Mouse (Mus musculus) limb, embryonic 15.5 days (tissue): ENCODE data around the gene Vipr1. TPM values are rescaled to one million over a fixed set of nuclear protein-coding genes. Genes with fewer than 3 reads are reported as not detected.

Experiments
- ATAC-seq: fragments of 200-750 bp; cut with Nextera tagmentation; 2 replicates; pipeline ENCODE4 v1.8.0; 2017; ENCODE audit warnings: low read depth, moderate TSS enrichment; ENCODE audit not compliant: insufficient number of reproducible peaks, low FRiP score, low TSS enrichment
- H3K27ac ChIP-seq: fragments of 300-500 bp; sonication (generic); 2 replicates; pipeline ENCODE4 v1.5.1; 2015; ENCODE audit warnings: moderate library complexity, mild to moderate bottlenecking, inconsistent platforms
- H3K27me3 ChIP-seq: fragments of 300-500 bp; sonication (generic); 2 replicates; pipeline ENCODE4 v1.6.1; 2015; ENCODE audit warnings: inconsistent platforms
- H3K36me3 ChIP-seq: fragments of 300-500 bp; sonication (generic); 2 replicates; pipeline ENCODE4 v1.6.1; 2015; ENCODE audit warnings: inconsistent platforms
- H3K4me1 ChIP-seq: fragments of 300-500 bp; sonication (generic); 2 replicates; pipeline ENCODE4 v1.6.1; 2015; ENCODE audit warnings: inconsistent platforms
- H3K4me2 ChIP-seq: fragments of 300-500 bp; sonication (generic); 2 replicates; pipeline ENCODE4 v1.6.1; 2015; ENCODE audit warnings: mild to moderate bottlenecking, inconsistent platforms
- H3K4me3 ChIP-seq: fragments of 300-500 bp; sonication (generic); 2 replicates; pipeline ENCODE4 v1.5.1; 2015; ENCODE audit warnings: mild to moderate bottlenecking, inconsistent platforms
- H3K9ac ChIP-seq: fragments of 300-500 bp; sonication (generic); 2 replicates; pipeline ENCODE4 v1.6.1; 2015; ENCODE audit warnings: inconsistent platforms
- H3K9me3 ChIP-seq: fragments of 300-500 bp; sonication (generic); 2 replicates; pipeline ENCODE4 v1.6.1; 2016; ENCODE audit warnings: inconsistent platforms
- WGBS: fragments of 180-500 bp; shearing (Covaris S2); methylation state at CpG from one replicate; pipeline ENCODE4 v1.1.7; 2015; 5-methylcytosine and 5-hydroxymethylcytosine counted together
- polyA plus RNA-seq: library from polyadenylated mRNA; unstranded; fragments of >200 nt; fragmentation: Nextera tagmentation; extraction: Ambion mirVana; gene quantifications from 2 replicates; pipeline ENCODE4 v1.2.1, GENCODE M21; 2015

Vipr1 gene
- polyA plus RNA-seq, 1 experiment from 2014 or later, result 0.60 TPM

- no peak overlapping the region for H3K9ac ChIP-seq
- no peaks in the 10 kb centered on the region for H3K36me3 ChIP-seq
- H3K27me3 ChIP-seq, result peaks cover 44% of the 10 kb centered on the region
- no peak overlapping the region for H3K4me3 ChIP-seq
- ATAC-seq, result no peak
- H3K27ac ChIP-seq, result no peak overlapping the region
- peaks cover 21% of the 10 kb centered on the region for H3K4me1 ChIP-seq
- H3K9me3 ChIP-seq, result no peaks in the 10 kb centered on the region
- WGBS, result 61% methylated on average over 16 of the region's 16 CpGs
- H3K4me2 ChIP-seq, result no peak overlapping the region
These were observed 24.6 kb downstream of the Vipr1 start for GRCm38 (mm10) chr9:121666957-121667630.

- H3K27ac ChIP-seq, result no peak overlapping the region
- H3K9me3 ChIP-seq, result no peaks in the 10 kb centered on the region
- H3K9ac ChIP-seq, result no peak overlapping the region
- peaks cover 26% of the 10 kb centered on the region for H3K4me1 ChIP-seq
- ATAC-seq, result no peak
- H3K4me2 ChIP-seq, result no peak overlapping the region
- no peaks in the 10 kb centered on the region for H3K36me3 ChIP-seq
- peaks cover 44% of the 10 kb centered on the region for H3K27me3 ChIP-seq
- H3K4me3 ChIP-seq, result no peak overlapping the region
- 86% methylated on average over 11 of the region's 11 CpGs for WGBS
These were observed 25.3 kb downstream of the Vipr1 start for GRCm38 (mm10) chr9:121667822-121668221.

- Histone ChIP-seq H3K4me3 (peak overlapping the region; percentile 34), H3K9me3 (no peaks in the 10 kb centered on the region), H3K27ac (no peak overlapping the region), H3K4me2 (peak overlapping the region; percentile 79), H3K36me3 (no peaks in the 10 kb centered on the region), H3K4me1 (peaks cover 32% of the 10 kb centered on the region), H3K9ac (0 out of 2 replicates have a peak overlapping the region, but pooled peaks have one; percentile 24), H3K27me3 (peaks cover 44% of the 10 kb centered on the region)
- WGBS, result under 1% methylated on average over 28 of the region's 28 CpGs
- peak; percentile 11; the same call in 1 of the 2 replicates for ATAC-seq
These were observed 26.9 kb downstream of the Vipr1 start for GRCm38 (mm10) chr9:121669348-121669791.

GRCm38 (mm10) chr9:121671300-121671699 is 28.8 kb downstream of the Vipr1 start:
- no peak overlapping the region for H3K27ac ChIP-seq
- no peak overlapping the region for H3K4me2 ChIP-seq
- H3K36me3 ChIP-seq, result no peaks in the 10 kb centered on the region
- H3K4me3 ChIP-seq, result no peak overlapping the region
- H3K4me1 ChIP-seq, result peaks cover 32% of the 10 kb centered on the region
- no peak overlapping the region for H3K9ac ChIP-seq
- WGBS, result 28% methylated on average over 7 of the region's 7 CpGs
- no peak for ATAC-seq
- H3K27me3 ChIP-seq, result peaks cover 44% of the 10 kb centered on the region
- no peaks in the 10 kb centered on the region for H3K9me3 ChIP-seq

GRCm38 (mm10) chr9:121672311-121672710 is 29.8 kb downstream of the Vipr1 start:
- H3K27me3 ChIP-seq, result peaks cover 39% of the 10 kb centered on the region
- 42% methylated on average over 5 of the region's 5 CpGs for WGBS
- no peak overlapping the region for H3K4me2 ChIP-seq
- no peak overlapping the region for H3K4me3 ChIP-seq
- peaks cover 28% of the 10 kb centered on the region for H3K4me1 ChIP-seq
- no peak overlapping the region for H3K27ac ChIP-seq
- no peaks in the 10 kb centered on the region for H3K9me3 ChIP-seq
- no peak overlapping the region for H3K9ac ChIP-seq
- no peaks in the 10 kb centered on the region for H3K36me3 ChIP-seq
- no peak for ATAC-seq

- Histone ChIP-seq H3K27ac (no peak overlapping the region), H3K4me1 (peaks cover 23% of the 10 kb centered on the region), H3K27me3 (peaks cover 25% of the 10 kb centered on the region), H3K4me3 (no peak overlapping the region), H3K9ac (no peak overlapping the region), H3K9me3 (no peaks in the 10 kb centered on the region), H3K36me3 (no peaks in the 10 kb centered on the region), H3K4me2 (no peak overlapping the region)
- ATAC-seq, result no peak
- WGBS, result 71% methylated on average over 5 of the region's 5 CpGs
These were observed 31.2 kb downstream of the Vipr1 start for GRCm38 (mm10) chr9:121673716-121674115.

GRCm38 (mm10) chr9:121675011-121675410 is 32.5 kb downstream of the Vipr1 start:
- WGBS, result 83% methylated on average over 9 of the region's 9 CpGs
- no peak overlapping the region for H3K9ac ChIP-seq
- H3K4me2 ChIP-seq, result no peak overlapping the region
- no peaks in the 10 kb centered on the region for H3K36me3 ChIP-seq
- no peak for ATAC-seq
- no peak overlapping the region for H3K4me3 ChIP-seq
- H3K9me3 ChIP-seq, result no peaks in the 10 kb centered on the region
- no peak overlapping the region for H3K27ac ChIP-seq
- H3K27me3 ChIP-seq, result peaks cover 12% of the 10 kb centered on the region
- H3K4me1 ChIP-seq, result peaks cover 19% of the 10 kb centered on the region

GRCm38 (mm10) chr9:121675556-121675955 is 33.0 kb downstream of the Vipr1 start:
- H3K4me1 ChIP-seq, result peaks cover 19% of the 10 kb centered on the region
- no peak overlapping the region for H3K4me3 ChIP-seq

GRCm38 (mm10) chr9:121677069-121677468 is 34.6 kb downstream of the Vipr1 start:
- Histone ChIP-seq H3K4me3 (no peak overlapping the region), H3K36me3 (no peaks in the 10 kb centered on the region), H3K27me3 (no peaks in the 10 kb centered on the region), H3K4me1 (peaks cover 18% of the 10 kb centered on the region), H3K9ac (no peak overlapping the region), H3K9me3 (no peaks in the 10 kb centered on the region), H3K27ac (no peak overlapping the region), H3K4me2 (no peak overlapping the region)
- 55% methylated on average over 4 of the region's 4 CpGs for WGBS
- ATAC-seq, result no peak

More at GRCm38 (mm10) chr9:121675556-121675955, 33.0 kb downstream of the Vipr1 start:
- Histone ChIP-seq H3K4me2 (no peak overlapping the region), H3K9ac (no peak overlapping the region), H3K27ac (no peak overlapping the region), H3K27me3 (peaks cover 6% of the 10 kb centered on the region), H3K9me3 (no peaks in the 10 kb centered on the region), H3K36me3 (no peaks in the 10 kb centered on the region)
- no peak for ATAC-seq
- WGBS, result 85% methylated on average over 2 of the region's 2 CpGs

- H3K9me3 ChIP-seq, result no peaks in the 10 kb centered on the region
- ATAC-seq, result no peak
- H3K27ac ChIP-seq, result no peak overlapping the region
- H3K4me1 ChIP-seq, result peaks cover 14% of the 10 kb centered on the region
- no peak overlapping the region for H3K9ac ChIP-seq
- H3K27me3 ChIP-seq, result no peaks in the 10 kb centered on the region
- no peak overlapping the region for H3K4me3 ChIP-seq
- 71% methylated on average over 8 of the region's 8 CpGs for WGBS
- no peak overlapping the region for H3K4me2 ChIP-seq
- peaks cover 2% of the 10 kb centered on the region for H3K36me3 ChIP-seq
These were observed 35.0 kb downstream of the Vipr1 start for GRCm38 (mm10) chr9:121677476-121677875.

- Histone ChIP-seq H3K27me3 (no peaks in the 10 kb centered on the region), H3K27ac (no peak overlapping the region), H3K36me3 (peaks cover 10% of the 10 kb centered on the region), H3K9me3 (no peaks in the 10 kb centered on the region), H3K4me2 (no peak overlapping the region), H3K4me1 (peaks cover 7% of the 10 kb centered on the region), H3K4me3 (no peak overlapping the region), H3K9ac (no peak overlapping the region)
- ATAC-seq, result 0 out of 2 replicates have a peak, but pooled peaks have one; percentile 70
- WGBS, result 20% methylated on average over 6 of the region's 6 CpGs
These were observed 37.0 kb downstream of the Vipr1 start for GRCm38 (mm10) chr9:121679549-121679948.

- no peak for ATAC-seq
- no peaks in the 10 kb centered on the region for H3K27me3 ChIP-seq
- no peak overlapping the region for H3K27ac ChIP-seq
- H3K9me3 ChIP-seq, result no peaks in the 10 kb centered on the region
- peaks cover 24% of the 10 kb centered on the region for H3K36me3 ChIP-seq
- H3K9ac ChIP-seq, result no peak overlapping the region; the same call in 1 of the 2 replicates
- no peak overlapping the region for H3K4me3 ChIP-seq
- no peak overlapping the region for H3K4me2 ChIP-seq
- WGBS, result 61% methylated on average over 8 of the region's 8 CpGs
- peaks cover 7% of the 10 kb centered on the region for H3K4me1 ChIP-seq
These were observed 38.7 kb downstream of the Vipr1 start for GRCm38 (mm10) chr9:121681191-121681590.
